Mouse (Mus musculus) G1E (cell line): ENCODE results near the gene Deaf1.

Experiments
- CTCF ChIP-seq: IDR thresholded peaks from 2 replicates; pipeline ENCODE4 v1.5.1; 2012; ENCODE audit warnings: low read depth, low read length, inconsistent platforms, mixed read lengths
- GATA1 ChIP-seq: IDR thresholded peaks from 2 replicates; pipeline ENCODE4 v1.6.1; 2012; ENCODE audit warnings: borderline replicate concordance, low read length, inconsistent platforms, mixed read lengths

- TF ChIP-seq GATA1 = no peak
- no peak for TF ChIP-seq CTCF
These were observed 12.4 kb downstream of the Deaf1 start for GRCm38 (mm10) chr7:141315076-141315475.
